Mouse (Mus musculus) intestine, embryonic 16.5 days (tissue): ENCODE measurements around the gene Cnn1. TPM values are rescaled to one million over a fixed set of nuclear protein-coding genes. Genes with fewer than 3 reads are reported as not detected.

Source experiments
- ATAC-seq: fragments of 200-750 bp; cut with Nextera tagmentation; 2 replicates; pipeline ENCODE4 v1.8.0; 2017; ENCODE audit warnings: moderate TSS enrichment, moderate library complexity
- H3K27ac ChIP-seq: fragments of 300-500 bp; sonication (generic); 2 replicates; pipeline ENCODE4 v1.5.1; 2014; ENCODE audit warnings: mild to moderate bottlenecking, low read length
- H3K27me3 ChIP-seq: fragments of 300-500 bp; sonication (generic); replicated peaks from 2 replicates; pipeline ENCODE4 v1.6.1; 2014; ENCODE audit warnings: low read length, control low read depth, mixed read lengths; ENCODE audit not compliant: control insufficient read depth, insufficient read depth
- H3K36me3 ChIP-seq: fragments of 300-500 bp; sonication (generic); 2 replicates; pipeline ENCODE4 v1.6.1; 2014; ENCODE audit warnings: low read length, control low read depth; ENCODE audit not compliant: control insufficient read depth, insufficient read depth
- H3K4me1 ChIP-seq: fragments of 300-500 bp; sonication (generic); 2 replicates; pipeline ENCODE4 v1.6.1; 2014; ENCODE audit warnings: low read length, control low read depth, mixed read lengths; ENCODE audit not compliant: control insufficient read depth, insufficient read depth
- H3K4me2 ChIP-seq: fragments of 300-500 bp; sonication (generic); 2 replicates; pipeline ENCODE4 v1.6.1; 2014; ENCODE audit warnings: low read depth, low read length, control low read depth
- H3K4me3 ChIP-seq: fragments of 300-500 bp; sonication (generic); 2 replicates; pipeline ENCODE4 v1.5.1; 2014; ENCODE audit warnings: mild to moderate bottlenecking, low read length
- H3K9ac ChIP-seq: fragments of 300-500 bp; sonication (generic); 2 replicates; pipeline ENCODE4 v1.6.1; 2014; ENCODE audit warnings: low read depth, low read length
- H3K9me3 ChIP-seq: fragments of 300-500 bp; sonication (generic); 2 replicates; pipeline ENCODE4 v1.6.1; 2016; ENCODE audit warnings: low read length, control low read depth; ENCODE audit not compliant: control insufficient read depth
- WGBS: fragments of 180-500 bp; shearing (Covaris S2); extraction: QIAGEN DNeasy Blood & Tissue Kit; methylation state at CpG from one replicate; pipeline ENCODE4 v1.1.7; 2014; 5-methylcytosine and 5-hydroxymethylcytosine counted together
- polyA plus RNA-seq: library from polyadenylated mRNA; unstranded; fragments of >200 nt; fragmentation: Nextera tagmentation; extraction: Ambion mirVana; gene quantifications from 2 replicates; pipeline ENCODE4 v1.2.1, GENCODE M21; 2015

Gene Cnn1
- polyA plus RNA-seq, 1 experiment from 2014 or later: 348 TPM

GRCm38 (mm10) chr9:22087034-22087618 is 11.9 kb upstream of the Cnn1 start:
- Histone ChIP-seq H3K36me3 (no peaks in the 10 kb centered on the region), H3K27ac (no peak overlapping the region), H3K4me1 (peaks cover 4% of the 10 kb centered on the region; the same call in 1 of the 2 replicates), H3K9ac (no peak overlapping the region), H3K27me3 (no peaks in the 10 kb centered on the region), H3K4me2 (no peak overlapping the region), H3K9me3 (no peaks in the 10 kb centered on the region), H3K4me3 (no peak overlapping the region)
- WGBS: 89% methylated on average over 2 of the region's 2 CpGs
- ATAC-seq: no peak

DNA sequence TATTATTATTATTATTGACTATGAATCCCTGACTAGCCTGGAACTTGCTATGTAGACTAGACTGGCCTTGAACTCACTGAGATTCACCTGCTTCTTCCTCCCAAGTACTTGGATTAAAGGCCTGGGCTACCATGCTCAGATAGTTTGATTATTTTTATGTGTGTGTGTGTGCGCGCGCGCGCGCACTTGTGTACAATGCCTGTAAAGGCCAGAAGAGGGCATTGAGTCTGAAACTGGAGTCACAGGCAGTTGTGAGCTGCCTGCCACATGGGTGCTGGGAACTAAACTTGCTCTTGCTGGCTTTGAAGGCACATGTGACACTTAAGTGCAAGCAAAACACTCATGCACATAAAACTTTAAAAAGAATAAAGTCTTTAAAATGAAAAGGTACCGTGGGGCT is 9.7 kb upstream of the Cnn1 start:
- H3K36me3 ChIP-seq: no peaks in the 10 kb centered on the region
- no peaks in the 10 kb centered on the region for H3K27me3 ChIP-seq
- H3K4me3 ChIP-seq: no peak overlapping the region
- WGBS: 96% methylated on average over 7 of the region's 7 CpGs
- H3K4me1 ChIP-seq: peaks cover 4% of the 10 kb centered on the region; the same call in 1 of the 2 replicates
- H3K27ac ChIP-seq: no peak overlapping the region
- ATAC-seq: no peak
- no peak overlapping the region for H3K4me2 ChIP-seq
- no peak overlapping the region for H3K9ac ChIP-seq
- H3K9me3 ChIP-seq: no peaks in the 10 kb centered on the region

DNA sequence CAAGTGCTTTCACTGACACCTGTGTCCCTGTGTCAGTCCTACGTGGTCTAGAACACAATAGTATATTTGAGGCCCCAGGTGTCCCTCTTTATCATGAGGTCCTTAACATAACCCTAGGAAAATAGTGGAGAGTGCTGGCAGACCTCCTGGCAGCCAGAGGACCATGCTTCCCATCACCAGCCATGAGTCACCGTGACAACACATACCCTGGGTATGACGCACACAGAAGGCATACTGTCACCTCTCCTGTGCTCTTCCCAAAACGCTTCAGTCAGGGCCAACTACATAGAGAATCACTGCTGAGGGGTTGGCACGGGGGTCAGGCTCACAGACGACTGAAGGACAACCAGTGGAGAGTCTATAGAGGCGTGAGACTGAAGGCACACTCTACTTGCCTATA is 9.0 kb upstream of the Cnn1 start:
- Histone ChIP-seq H3K4me3 (no peak overlapping the region), H3K27me3 (no peaks in the 10 kb centered on the region), H3K4me2 (no peak overlapping the region), H3K4me1 (no peaks in the 10 kb centered on the region), H3K9ac (no peak overlapping the region), H3K27ac (no peak overlapping the region), H3K36me3 (no peaks in the 10 kb centered on the region), H3K9me3 (no peaks in the 10 kb centered on the region)
- no peak for ATAC-seq
- WGBS: 87% methylated on average over 7 of the region's 7 CpGs

DNA sequence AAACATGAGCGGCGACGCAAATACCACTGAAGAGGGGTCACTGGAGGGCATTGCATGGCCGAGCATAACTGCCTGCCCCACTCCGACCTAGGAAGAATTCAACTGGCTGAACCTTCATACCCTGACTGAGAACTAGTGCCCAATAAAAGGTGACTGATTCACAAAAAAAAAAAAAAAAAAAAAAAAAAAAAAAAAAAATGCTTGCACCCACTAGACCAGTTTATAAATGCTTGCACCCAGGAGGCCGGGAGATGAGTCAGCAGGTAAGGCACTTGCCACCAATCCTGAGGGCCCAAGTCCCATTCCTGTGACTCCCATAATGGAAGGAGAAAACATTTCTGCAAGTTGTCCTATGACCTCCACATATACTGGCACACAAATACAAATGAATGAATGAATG is 6.3 kb upstream of the Cnn1 start:
- Histone ChIP-seq H3K4me2 (no peak overlapping the region), H3K27me3 (no peaks in the 10 kb centered on the region), H3K27ac (no peak overlapping the region), H3K9me3 (no peaks in the 10 kb centered on the region), H3K4me3 (no peak overlapping the region), H3K9ac (no peak overlapping the region), H3K4me1 (0 out of 2 replicates have a peak, but pooled peaks cover 3% of the 10 kb centered on the region), H3K36me3 (no peaks in the 10 kb centered on the region)
- ATAC-seq: no peak
- WGBS: 84% methylated on average over 6 of the region's 6 CpGs

- Histone ChIP-seq H3K27ac (0 out of 2 replicates have a peak overlapping the region, but pooled peaks have one; percentile 14), H3K4me2 (peak overlapping the region; percentile 80), H3K27me3 (peaks cover 11% of the 10 kb centered on the region), H3K4me1 (peaks cover 6% of the 10 kb centered on the region; the same call in 1 of the 2 replicates), H3K9ac (peak overlapping the region; percentile 71), H3K9me3 (no peaks in the 10 kb centered on the region), H3K36me3 (no peaks in the 10 kb centered on the region), H3K4me3 (peak overlapping the region; percentile 41)
- ATAC-seq: peak; percentile 80
- 2% methylated on average over 24 of the region's 24 CpGs for WGBS
Measured at GRCm38 (mm10) chr9:22095854-22096307, 3.1 kb upstream of the Cnn1 start.

GRCm38 (mm10) chr9:22099922-22100321 is 906 bp downstream of the Cnn1 start:
- no peaks in the 10 kb centered on the region for H3K9me3 ChIP-seq
- H3K27me3 ChIP-seq: peaks cover 16% of the 10 kb centered on the region
- H3K27ac ChIP-seq: peak overlapping the region; percentile 69; the same call in 1 of the 2 replicates
- H3K36me3 ChIP-seq: no peaks in the 10 kb centered on the region
- peak; percentile 59 for ATAC-seq
- 3% methylated on average over 18 of the region's 18 CpGs for WGBS
- H3K4me3 ChIP-seq: peak overlapping the region; percentile 31
- peaks cover 6% of the 10 kb centered on the region; the same call in 1 of the 2 replicates for H3K4me1 ChIP-seq
- H3K9ac ChIP-seq: peak overlapping the region; percentile 53
- peak overlapping the region; percentile 19 for H3K4me2 ChIP-seq

DNA sequence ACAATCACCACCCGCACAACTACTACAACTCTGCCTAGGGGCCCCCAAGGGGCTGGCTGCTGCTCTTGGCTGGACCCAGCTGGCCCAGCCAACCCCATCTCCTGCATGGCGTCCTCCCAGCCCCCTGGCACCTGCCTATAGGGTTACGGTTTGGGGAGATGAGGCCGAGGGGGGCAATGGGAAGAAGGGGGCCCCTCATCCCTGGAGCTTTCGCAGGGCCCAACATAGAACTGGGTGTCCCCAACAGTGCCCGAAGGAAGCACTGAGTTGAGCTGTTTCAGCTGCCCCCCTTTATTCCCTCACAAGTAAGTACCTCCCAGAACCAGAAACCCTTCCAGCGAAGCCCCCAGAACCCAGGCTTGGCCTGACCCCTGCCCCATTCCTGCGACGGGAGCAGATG is 9.2 kb downstream of the Cnn1 start:
- 88% methylated on average over 9 of the region's 9 CpGs for WGBS
- no peaks in the 10 kb centered on the region for H3K4me1 ChIP-seq

GRCm38 (mm10) chr9:22115635-22116034 is 16.6 kb downstream of the Cnn1 start:
- H3K9me3 ChIP-seq: no peaks in the 10 kb centered on the region
- WGBS: 91% methylated on average over 4 of the region's 4 CpGs
- H3K9ac ChIP-seq: peak overlapping the region; percentile 94
- peaks cover 5% of the 10 kb centered on the region for H3K4me1 ChIP-seq
- no peak for ATAC-seq
- peaks cover 19% of the 10 kb centered on the region for H3K36me3 ChIP-seq
- H3K4me2 ChIP-seq: peak overlapping the region; percentile 84
- no peak overlapping the region for H3K27ac ChIP-seq
- no peaks in the 10 kb centered on the region for H3K27me3 ChIP-seq
- H3K4me3 ChIP-seq: peak overlapping the region; percentile 88

More for the DNA sequence above, 9.2 kb downstream of the Cnn1 start:
- Histone ChIP-seq H3K9me3 (no peaks in the 10 kb centered on the region), H3K9ac (no peak overlapping the region), H3K4me3 (no peak overlapping the region), H3K36me3 (peaks cover 21% of the 10 kb centered on the region), H3K4me2 (no peak overlapping the region), H3K27me3 (no peaks in the 10 kb centered on the region), H3K27ac (no peak overlapping the region)
- ATAC-seq: no peak

GRCm38 (mm10) chr9:22116086-22116485 is 17.1 kb downstream of the Cnn1 start:
- peak overlapping the region; percentile 94 for H3K9ac ChIP-seq
- H3K4me3 ChIP-seq: peak overlapping the region; percentile 88
- 17% methylated on average over 15 of the region's 15 CpGs for WGBS
- peaks cover 19% of the 10 kb centered on the region for H3K36me3 ChIP-seq
- H3K9me3 ChIP-seq: no peaks in the 10 kb centered on the region
- H3K4me1 ChIP-seq: peaks cover 5% of the 10 kb centered on the region
- no peaks in the 10 kb centered on the region for H3K27me3 ChIP-seq
- no peak overlapping the region for H3K27ac ChIP-seq
- H3K4me2 ChIP-seq: peak overlapping the region; percentile 84
- ATAC-seq: no peak
